Mouse (Mus musculus) limb, embryonic 14.5 days (tissue): Measurements from ENCODE around the gene Spata48. TPM values are rescaled to one million over a fixed set of nuclear protein-coding genes. Genes with fewer than 3 reads are reported as not detected.

Experiments used
- ATAC-seq: fragments of 200-750 bp; cut with Nextera tagmentation; 2 replicates; pipeline ENCODE4 v1.8.0; 2017; ENCODE audit warnings: low read depth, moderate number of reproducible peaks, moderate TSS enrichment; ENCODE audit not compliant: low FRiP score
- DNase-seq: peaks from one replicate; pipeline ENCODE4 v3.0.0-alpha.2; 2015; ENCODE audit warnings: low spot score
- H3K27ac ChIP-seq: fragments of 300-500 bp; sonication (generic); replicated peaks from 2 replicates; pipeline ENCODE4 v1.5.1; 2014; ENCODE audit warnings: low read depth, mild to moderate bottlenecking, low read length, moderate library complexity, mixed read lengths
- H3K27me3 ChIP-seq: fragments of 300-500 bp; sonication (generic); 2 replicates; pipeline ENCODE4 v1.6.1; 2014; ENCODE audit warnings: low read length, mixed read lengths; ENCODE audit not compliant: control insufficient read depth, insufficient read depth
- H3K36me3 ChIP-seq: fragments of 300-500 bp; sonication (generic); 2 replicates; pipeline ENCODE4 v1.6.1; 2014; ENCODE audit warnings: mild to moderate bottlenecking, low read length, moderate library complexity, mixed read lengths; ENCODE audit not compliant: control insufficient read depth, insufficient read depth
- H3K4me1 ChIP-seq: fragments of 300-500 bp; sonication (generic); 2 replicates; pipeline ENCODE4 v1.6.1; 2014; ENCODE audit warnings: antibody characterized with exemption, low read length, mixed read lengths; ENCODE audit not compliant: control insufficient read depth, insufficient read depth
- H3K4me2 ChIP-seq: fragments of 300-500 bp; sonication (generic); replicated peaks from 2 replicates; pipeline ENCODE4 v1.6.1; 2014; ENCODE audit warnings: low read depth, mild to moderate bottlenecking, low read length, moderate library complexity; ENCODE audit not compliant: severe bottlenecking
- H3K4me3 ChIP-seq: fragments of 300-500 bp; sonication (generic); replicated peaks from 2 replicates; pipeline ENCODE4 v1.5.1; 2014; ENCODE audit warnings: low read length
- H3K9ac ChIP-seq: fragments of 300-500 bp; sonication (generic); 2 replicates; pipeline ENCODE4 v1.6.1; 2014; ENCODE audit warnings: mild to moderate bottlenecking, low read depth, low read length, moderate library complexity; ENCODE audit not compliant: severe bottlenecking
- H3K9me3 ChIP-seq: fragments of 300-500 bp; sonication (generic); 2 replicates; pipeline ENCODE4 v1.6.1; 2016; ENCODE audit warnings: low read length; ENCODE audit not compliant: control insufficient read depth
- POLR2A ChIP-seq: fragments of 200-500 bp; IDR thresholded peaks from 2 replicates; pipeline ENCODE4 v1.8.0; 2012; ENCODE audit warnings: inconsistent platforms, mild to moderate bottlenecking, moderate library complexity, borderline replicate concordance; ENCODE audit not compliant: insufficient read depth, insufficient read length; ENCODE audit errors: extremely low read depth
- WGBS: fragments of 180-500 bp; shearing (Covaris S2); extraction: QIAGEN DNeasy Blood & Tissue Kit; methylation state at CpG from one replicate; pipeline ENCODE4 v1.1.7; 2014; 5-methylcytosine and 5-hydroxymethylcytosine counted together
- polyA plus RNA-seq, 2 experiments: library from polyadenylated mRNA; depleted of rRNA in 1 of 2; stranded (reverse) in 1 of 2; unstranded in 1 of 2; fragments of >200 nt; fragmentation: Nextera tagmentation in 1 of 2; extraction: Ambion mirVana in 1 of 2; gene quantifications; 2 replicates each; pipeline versions ENCODE4 v1.2.1 to v1.2.3; 2012 to 2014

Spata48 gene
- polyA plus RNA-seq (2012; rRNA removed) = 0.20 and 0.52 TPM in 2 replicates
- polyA plus RNA-seq (2014; fragmentation: Nextera tagmentation; extraction: Ambion mirVana) = 0.70 and 2.0 TPM in 2 replicates

GRCm38 (mm10) chr11:11461635-11462560, at the start of gene Spata48, which contains the start of gene Zpbp:
Gene Spata48, plus strand, starts transcription at chr11:11462094.
Gene Zpbp, minus strand, starts transcription at chr11:11462408.
- Histone ChIP-seq H3K36me3 (no peaks in the 10 kb centered on the region), H3K4me1 (peaks cover 3% of the 10 kb centered on the region; the same call in 1 of the 2 replicates), H3K4me3 (peak within 1 kb of the TSS; percentile 57), H3K9ac (peak within 1 kb of the TSS; percentile 70), H3K4me2 (peak within 1 kb of the TSS; percentile 64), H3K9me3 (no peaks in the 10 kb centered on the region), H3K27ac (peak within 1 kb of the TSS; percentile 76), H3K27me3 (no peaks in the 10 kb centered on the region)
- 3% methylated on average over 64 of the region's 66 CpGs for WGBS
- ATAC-seq = peak; percentile 95
- TF ChIP-seq POLR2A = no peak
- DNase-seq = peak; percentile 87

- WGBS = 76% methylated on average over 5 of the region's 5 CpGs
- Histone ChIP-seq H3K36me3 (no peaks in the 10 kb centered on the region), H3K4me2 (no peak overlapping the region), H3K4me3 (no peak overlapping the region), H3K9me3 (no peaks in the 10 kb centered on the region), H3K4me1 (no peaks in the 10 kb centered on the region), H3K27me3 (no peaks in the 10 kb centered on the region), H3K9ac (no peak overlapping the region), H3K27ac (no peak overlapping the region)
- ATAC-seq (no peak), DNase-seq (no peak)
- TF ChIP-seq POLR2A = no peak
Observed at GRCm38 (mm10) chr11:11414188-11414587, 47.7 kb upstream of the Spata48 start.

GRCm38 (mm10) chr11:11417356-11417755, 44.5 kb upstream of the Spata48 start:
- no peaks in the 10 kb centered on the region for H3K27me3 ChIP-seq

GRCm38 (mm10) chr11:11455037-11455436, 6.9 kb upstream of the Spata48 start:
- Histone ChIP-seq H3K27me3 (no peaks in the 10 kb centered on the region), H3K27ac (no peak overlapping the region), H3K9me3 (no peaks in the 10 kb centered on the region), H3K4me2 (no peak overlapping the region), H3K9ac (no peak overlapping the region), H3K36me3 (no peaks in the 10 kb centered on the region), H3K4me3 (no peak overlapping the region), H3K4me1 (no peaks in the 10 kb centered on the region)
- DNase-seq (peak; percentile 21), ATAC-seq (no peak)
- no peak for TF ChIP-seq POLR2A
- whole genome bisulfite sequencing = 29% methylated on average over 2 of the region's 2 CpGs

More at GRCm38 (mm10) chr11:11417356-11417755, 44.5 kb upstream of the Spata48 start:
- Histone ChIP-seq H3K4me3 (no peak overlapping the region), H3K36me3 (no peaks in the 10 kb centered on the region), H3K9me3 (no peaks in the 10 kb centered on the region), H3K4me1 (no peaks in the 10 kb centered on the region), H3K4me2 (no peak overlapping the region), H3K9ac (no peak overlapping the region), H3K27ac (no peak overlapping the region)
- ATAC-seq = no peak
- no peak for DNase-seq
- no peak for TF ChIP-seq POLR2A
- 80% methylated on average over 2 of the region's 2 CpGs for WGBS

- H3K9me3 ChIP-seq = no peaks in the 10 kb centered on the region
- H3K36me3 ChIP-seq = no peaks in the 10 kb centered on the region
- H3K27ac ChIP-seq = 0 out of 2 replicates have a peak overlapping the region, but pooled peaks have one; percentile 76
- no peaks in the 10 kb centered on the region for H3K27me3 ChIP-seq
- 82% methylated on average over 5 of the region's 5 CpGs for WGBS
- no peak for TF ChIP-seq POLR2A
- peak overlapping the region; percentile 57 for H3K4me3 ChIP-seq
- H3K9ac ChIP-seq = peak overlapping the region; percentile 70
- no peak for ATAC-seq
- peaks cover 3% of the 10 kb centered on the region; the same call in 1 of the 2 replicates for H3K4me1 ChIP-seq
- DNase-seq = no peak
- peak overlapping the region; percentile 64 for H3K4me2 ChIP-seq
Observed at GRCm38 (mm10) chr11:11462561-11462890, 632 bp downstream of the Spata48 start.
